Comparison of ENCODE assay signal across 8 mouse cellular contexts in the genomic region with DNA sequence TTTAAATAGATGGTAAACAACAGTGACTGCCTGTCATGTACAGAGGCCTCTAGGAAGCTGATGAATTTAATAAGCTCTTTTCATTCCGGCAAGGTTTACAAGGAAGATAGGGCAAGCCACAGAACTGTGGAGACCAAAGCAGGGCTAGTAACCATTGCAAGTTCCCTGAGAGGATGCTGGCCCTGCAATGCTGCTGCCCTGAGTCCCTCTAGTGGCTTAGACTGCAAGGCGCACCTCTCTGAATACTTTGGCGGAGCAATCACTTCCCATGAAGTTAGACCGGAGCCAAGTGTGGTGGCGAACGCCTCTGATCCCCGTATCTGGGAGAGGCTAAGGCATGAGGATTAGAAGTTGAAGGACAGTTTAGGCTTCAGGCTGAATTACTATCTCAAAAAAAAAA. TPM values are rescaled to one million over a fixed set of nuclear protein-coding genes. Genes with fewer than 3 reads are reported as not detected.
DNase-seq lines count a peak whose midpoint lies in the region; ATAC-seq and TF ChIP-seq lines count a peak whose summit lies in the region.

No protein-coding gene starts in this region.

- H3K27ac ChIP-seq in forebrain, embryonic 16.5 days (ENCODE audit: low read length) = no peak overlapping the region
- H3K27ac ChIP-seq in layer of hippocampus, adult 2 months = no peak overlapping the region

- no peak overlapping the region for H3K9ac ChIP-seq in forebrain, embryonic 16.5 days (replicated peaks; ENCODE audit: low read depth, low read length)

- H3K4me3 ChIP-seq in forebrain, embryonic 16.5 days (replicated peaks; ENCODE audit: low read length) = no peak overlapping the region
- no peak overlapping the region for H3K4me3 ChIP-seq in layer of hippocampus, adult 2 months

- DNase-seq in NIH3T3 (ENCODE audit: low read depth) = peak; percentile 89
- peak; percentile 20 for DNase-seq in cerebellum, adult 11 months
- peak; percentile 80 to 82 for DNase-seq in layer of hippocampus, adult 2 months (ENCODE audit: low spot score in 2 of 2)
- DNase-seq in lung, postnatal 10 days = peak; percentile 87
- DNase-seq in right cerebral cortex, adult 2 months (ENCODE audit: low spot score in 2 of 2) = peak; percentile 84 to 87

- no peaks in the 10 kb centered on the region for H3K36me3 ChIP-seq in forebrain, embryonic 16.5 days (ENCODE audit: control insufficient read depth, insufficient read depth)

- H3K9me3 ChIP-seq in forebrain, embryonic 16.5 days (ENCODE audit: control insufficient read depth, low read length) = no peaks in the 10 kb centered on the region

- TF ChIP-seq CTCF in layer of hippocampus, adult 2 months (conservative IDR thresholded peaks at IDR 0.05) = peak; percentile 93

- ATAC-seq in forebrain, embryonic 16.5 days = peak; percentile 92
- ATAC-seq in hematopoietic stem cell, adult 5-6 weeks (replicated peaks in 1 of 2; ENCODE audit: insufficient read depth in 1 of 2, low FRiP score in 2 of 2, low TSS enrichment in 1 of 2, low read depth in 1 of 2, poor library complexity in 2 of 2, severe bottlenecking in 2 of 2) = peak; percentile 93 to 96
- ATAC-seq in monocyte, adult 5-6 weeks (replicated peaks; ENCODE audit: insufficient number of reproducible peaks, low FRiP score, low TSS enrichment, poor library complexity, severe bottlenecking) = no peak

- H3K4me1 ChIP-seq in forebrain, embryonic 16.5 days (replicated peaks; ENCODE audit: control insufficient read depth, insufficient read depth, low read length) = no peaks in the 10 kb centered on the region

- 2% methylated on average over 7 of the region's 7 CpGs for WGBS in forebrain, embryonic 16.5 days

- no peaks in the 10 kb centered on the region for H3K27me3 ChIP-seq in forebrain, embryonic 16.5 days (replicated peaks; ENCODE audit: control insufficient read depth, insufficient read depth, low read length)

- no peak overlapping the region for H3K4me2 ChIP-seq in forebrain, embryonic 16.5 days (ENCODE audit: low read length)

RNA-seq across cellular contexts. Expression of a gene that starts 36.4 kb away (rescaled TPM):
- polyA plus RNA-seq in forebrain, embryonic 16.5 days (2015; fragmentation: Nextera tagmentation; extraction: Ambion mirVana) = 35.5 and 39.0 TPM in 2 replicates
- 10.4 and 12.5 TPM in 2 replicates for total RNA-seq in hematopoietic stem cell, adult 5-6 weeks (2017)
- 10 to 100 TPM; 14.0 to 16.5 TPM for total RNA-seq in layer of hippocampus, adult 2 months (2021)
- total RNA-seq in monocyte, adult 5-6 weeks (2017) = 1.9 to 6.5 TPM (median 4.9 TPM) in 3 replicates

RNA-seq across cellular contexts. Expression of a gene that starts 36.9 kb away (rescaled TPM):
- 4.4 and 6.8 TPM in 2 replicates for polyA plus RNA-seq in forebrain, embryonic 16.5 days (2015; fragmentation: Nextera tagmentation; extraction: Ambion mirVana)
- 0.13 TPM in 1 of 2 replicates, not detected in the other for total RNA-seq in hematopoietic stem cell, adult 5-6 weeks (2017)
- 100 to 1,000 TPM; 114 to 120 TPM for total RNA-seq in layer of hippocampus, adult 2 months (2021)
- total RNA-seq in monocyte, adult 5-6 weeks (2017) = 1.4 to 5.0 TPM (median 2.8 TPM) in 3 replicates

Comparison
In these comparisons a context has a peak if more than half of its experiments do, and no peak if none do; other contexts are left out.
1. DNase-seq: peak in every context shown above with its lines; median percentile 89 in NIH3T3; 87 in lung, postnatal 10 days; 86 in right cerebral cortex, adult 2 months; 81 in layer of hippocampus, adult 2 months; 20 in cerebellum, adult 11 months.
2. RNA of a gene that starts 36.9 kb away (total RNA-seq): 114 to 120 TPM in layer of hippocampus, adult 2 months; 1.4 to 5.0 TPM in monocyte, adult 5-6 weeks and 0.13 TPM in hematopoietic stem cell, adult 5-6 weeks; every median in the first group is over 10 times any median in the second.